Mouse (Mus musculus): ENCODE data around the gene Ccdc51.

Ccdc51 gene

GRCm38 (mm10) chr9:109057543-109057942 lies 24.8 kb upstream of the Ccdc51 start:
- no peak for DNase-seq (ENCODE audit: low read depth)

- no peak for DNase-seq (ENCODE audit: low read depth)
These were observed 24.1 kb upstream of the Ccdc51 start for GRCm38 (mm10) chr9:109058006-109058765.

GRCm38 (mm10) chr9:109059136-109059903 lies 23.0 kb upstream of the Ccdc51 start, which contains the start of gene Trex1:
TSS of gene Trex1 (minus strand) at chr9:109059734.
- DNase-seq (ENCODE audit: low read depth), result peak; percentile 93

GRCm38 (mm10) chr9:109060184-109060897 lies 22.0 kb upstream of the Ccdc51 start:
- DNase-seq (ENCODE audit: low read depth), result no peak

- no peak for DNase-seq (ENCODE audit: low read depth)
These were observed 21.4 kb upstream of the Ccdc51 start for GRCm38 (mm10) chr9:109060898-109061295.

- DNase-seq (ENCODE audit: low read depth), result peak; percentile 18
These were observed 14.1 kb upstream of the Ccdc51 start for GRCm38 (mm10) chr9:109068095-109068735.

GRCm38 (mm10) chr9:109073661-109074573 lies 8.4 kb upstream of the Ccdc51 start, which contains the start of gene Atrip:
TSS of gene Atrip (minus strand) at chr9:109074124.
- DNase-seq (ENCODE audit: low read depth), result peak; percentile 91

- DNase-seq (ENCODE audit: low read depth), result no peak
These were observed 1.8 kb upstream of the Ccdc51 start for GRCm38 (mm10) chr9:109080516-109080915.

GRCm38 (mm10) chr9:109081749-109082123 lies 557 bp upstream of the Ccdc51 start:
- no peak for DNase-seq (ENCODE audit: low read depth)

- peak; percentile 72 for DNase-seq (ENCODE audit: low read depth)
These were observed 2.6 kb downstream of the Ccdc51 start for GRCm38 (mm10) chr9:109084922-109085321.

GRCm38 (mm10) chr9:109087987-109088386 lies 5.7 kb downstream of the Ccdc51 start:
- peak; percentile 68 for DNase-seq (ENCODE audit: low read depth)

- DNase-seq (ENCODE audit: low read depth), result no peak
These were observed 8.2 kb downstream of the Ccdc51 start for GRCm38 (mm10) chr9:109090446-109090845.

- no peak for DNase-seq (ENCODE audit: low read depth)
These were observed 9.5 kb downstream of the Ccdc51 start for GRCm38 (mm10) chr9:109091802-109092201.

- DNase-seq (ENCODE audit: low read depth), result no peak
These were observed 10.5 kb downstream of the Ccdc51 start for GRCm38 (mm10) chr9:109092799-109093198.

GRCm38 (mm10) chr9:109093786-109094552 lies 11.7 kb downstream of the Ccdc51 start:
- DNase-seq (ENCODE audit: low read depth), result no peak

- peak; percentile 51 for DNase-seq (ENCODE audit: low read depth)
These were observed 12.4 kb downstream of the Ccdc51 start for GRCm38 (mm10) chr9:109094553-109095136.

GRCm38 (mm10) chr9:109095137-109095982 lies 13.1 kb downstream of the Ccdc51 start, which contains the start of gene Plxnb1:
TSS of gene Plxnb1 (plus strand) at chr9:109095389.
- peak; percentile 59 for DNase-seq (ENCODE audit: low read depth)

- DNase-seq (ENCODE audit: low read depth), result peak; percentile 60
These were observed 14.0 kb downstream of the Ccdc51 start for GRCm38 (mm10) chr9:109096251-109096661.

- DNase-seq (ENCODE audit: low read depth), result no peak
These were observed 14.6 kb downstream of the Ccdc51 start for GRCm38 (mm10) chr9:109096856-109097255.
